Mouse (Mus musculus) cerebellum, postnatal 4 days (tissue): ENCODE measurements around the gene Padi2.

ENCODE experiments used
- DNase-seq, 2 experiments: peaks; one replicate each; pipeline ENCODE4 v3.0.0; 2022; ENCODE audit warnings: low spot score in 2 of 2, mixed read lengths in 1 of 2

Gene Padi2

DNA sequence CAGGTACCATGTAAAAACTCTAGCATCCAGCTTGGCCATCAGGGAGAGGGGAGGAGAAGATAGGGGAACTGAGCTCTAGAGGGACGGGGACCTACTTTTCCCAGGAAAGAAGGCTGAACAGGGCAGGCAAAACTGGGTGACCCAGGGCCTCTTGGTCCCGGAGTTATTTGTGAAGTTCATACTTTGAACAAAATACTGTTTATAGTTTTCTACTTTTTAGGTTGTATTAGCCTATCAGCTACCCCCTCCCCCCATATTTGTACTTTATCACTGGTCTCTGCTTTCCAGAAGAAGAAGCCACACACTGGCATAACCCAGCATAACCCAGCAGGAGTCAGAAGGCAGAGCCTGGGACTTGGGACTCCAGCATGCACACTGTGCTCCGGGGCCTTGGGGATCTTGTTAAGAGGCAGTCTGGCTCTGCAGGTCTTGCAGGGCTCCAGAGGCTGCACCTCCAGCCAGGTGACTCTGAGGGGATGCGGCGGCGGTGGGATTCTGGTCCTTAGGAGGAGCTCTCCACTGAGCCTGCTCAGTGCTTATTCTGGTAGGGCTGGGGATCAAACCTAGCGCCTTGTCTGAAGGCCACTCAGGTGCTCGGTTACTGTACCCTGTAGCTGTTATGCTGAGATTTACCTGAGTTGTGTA is 25.0 kb upstream of the Padi2 start:
- no peak for DNase-seq

- no peak for DNase-seq
Measured at GRCm38 (mm10) chr4:140881771-140882170, 24.4 kb upstream of the Padi2 start.

DNA sequence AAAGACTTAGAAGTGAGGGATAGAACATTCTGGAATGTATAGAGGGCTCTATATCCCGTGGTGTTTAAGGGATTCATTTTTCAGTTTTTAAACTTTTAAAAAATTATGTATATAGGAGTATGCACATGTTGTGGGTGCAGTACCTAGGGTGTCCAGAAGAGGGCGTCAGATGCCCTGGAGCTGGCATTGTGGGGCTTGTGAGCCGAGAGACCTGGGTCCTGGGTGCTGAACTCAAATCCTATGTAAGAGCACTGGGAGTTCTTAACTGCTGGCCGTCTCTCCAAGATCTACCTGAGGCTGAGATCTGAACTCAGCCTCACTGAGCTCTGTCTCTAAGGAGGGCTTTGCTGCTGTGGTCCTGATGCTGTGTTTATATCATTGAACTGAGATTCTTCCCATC is 23.8 kb upstream of the Padi2 start:
- DNase-seq = no peak

DNA sequence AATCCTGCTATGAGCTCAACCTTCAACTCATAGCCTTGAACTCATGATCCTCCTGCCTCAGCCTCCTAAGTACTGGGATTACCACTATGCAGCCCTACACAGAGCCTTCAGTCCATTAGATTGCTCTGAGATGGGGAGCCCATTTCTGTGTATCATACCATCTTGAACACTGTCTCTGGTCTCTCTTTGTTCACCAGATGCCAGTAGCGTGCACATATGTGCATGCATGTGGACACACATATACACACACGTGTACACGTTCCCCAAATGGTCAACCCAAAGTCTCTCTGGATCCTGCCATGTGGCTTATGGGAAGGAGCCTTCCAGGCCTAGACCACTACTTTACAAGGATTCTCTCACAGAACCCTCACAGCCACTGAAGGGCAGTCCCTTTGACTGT is 23.2 kb upstream of the Padi2 start:
- DNase-seq = no peak

DNA sequence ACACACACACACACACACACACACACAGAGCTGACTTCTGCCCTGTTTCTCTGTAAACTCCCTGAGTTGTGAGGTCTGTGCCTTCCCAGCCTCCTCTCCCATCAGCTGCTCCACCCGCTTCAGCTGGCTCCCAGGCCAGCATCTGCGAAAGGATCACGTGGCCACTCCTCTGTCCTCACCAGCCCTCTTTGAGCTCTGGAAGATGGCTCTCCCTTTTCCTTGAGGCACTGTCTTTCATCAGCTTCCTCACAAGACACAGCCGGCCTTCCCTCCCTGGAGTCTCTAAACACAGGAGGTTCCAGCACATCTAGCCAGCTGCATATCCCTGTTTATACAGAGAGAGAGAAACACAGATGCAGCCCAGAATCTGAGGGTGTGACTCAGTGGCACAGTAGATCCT is 22.3 kb upstream of the Padi2 start:
- no peak for DNase-seq

- DNase-seq = no peak
Measured at GRCm38 (mm10) chr4:140891525-140892162, 14.5 kb upstream of the Padi2 start.

DNA sequence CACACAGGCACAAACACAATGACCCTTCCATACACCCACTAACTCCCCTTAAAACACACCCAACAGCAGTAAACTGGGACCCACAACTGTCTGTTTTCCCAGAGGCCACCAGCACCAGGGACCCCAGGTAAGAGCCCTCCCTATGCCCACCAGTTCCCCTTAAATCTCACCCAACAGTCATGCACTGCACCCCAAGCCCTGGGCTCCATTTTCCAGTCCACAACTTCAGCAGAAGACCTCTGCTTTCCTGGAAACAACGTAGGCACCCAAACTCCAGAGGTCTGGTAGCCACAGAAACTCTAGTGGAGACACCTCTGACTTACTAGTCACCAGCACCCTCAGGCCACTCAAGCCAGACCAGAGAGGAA is 14.0 kb upstream of the Padi2 start:
- no peak for DNase-seq

DNA sequence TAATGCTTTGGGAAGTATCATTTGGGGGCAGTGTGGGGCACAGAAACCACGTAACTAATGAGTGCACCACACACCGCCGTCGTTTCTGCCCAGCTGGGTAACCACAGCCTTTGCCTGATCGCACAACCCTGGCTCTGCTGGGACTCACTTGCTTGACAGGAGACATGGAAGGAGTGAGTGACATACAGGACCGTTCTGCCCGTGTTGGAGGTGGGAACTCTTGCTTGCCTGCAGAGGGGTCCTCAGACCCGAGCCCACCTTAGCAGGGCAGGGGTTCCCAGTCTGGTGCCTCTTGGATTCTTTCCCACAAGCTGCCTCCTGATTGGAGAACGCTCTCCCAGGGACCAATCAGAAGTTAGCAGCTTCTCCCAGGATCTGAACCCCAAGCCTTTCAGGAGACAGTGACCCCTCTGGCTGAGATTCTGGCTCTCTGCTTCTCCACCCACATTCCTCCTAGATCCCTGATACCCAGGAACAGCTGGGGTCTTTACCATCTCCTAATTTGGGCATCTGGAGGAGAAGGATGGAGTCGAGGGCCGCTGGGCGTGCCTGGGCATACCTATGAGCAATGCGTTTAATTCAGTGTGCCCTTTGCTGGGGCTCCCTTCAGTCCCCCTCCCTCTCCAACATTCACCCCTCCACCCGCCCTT is 1.2 kb upstream of the Padi2 start:
- no peak for DNase-seq

DNA sequence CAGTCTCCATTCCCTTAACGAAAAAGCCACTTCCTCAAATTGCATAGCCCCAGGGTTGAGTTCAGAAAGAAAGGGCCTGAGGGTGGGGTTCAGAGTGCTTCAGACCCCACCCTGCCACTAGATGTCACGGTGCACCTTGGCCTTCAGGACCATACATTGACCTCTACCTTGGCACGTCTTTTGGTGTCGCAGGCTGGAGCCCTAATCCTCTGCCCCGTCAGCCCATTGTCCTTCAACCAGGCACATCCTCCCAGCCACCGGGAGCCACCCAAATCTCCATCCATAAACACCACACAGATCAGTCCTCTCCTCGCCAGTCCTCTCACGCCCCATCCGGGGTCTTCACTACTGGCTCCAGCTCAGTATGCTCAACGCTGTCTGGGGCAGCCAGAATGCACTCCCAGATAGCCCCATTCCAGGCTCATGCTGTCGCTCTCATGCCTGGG is 695 bp upstream of the Padi2 start:
- no peak for DNase-seq

DNA sequence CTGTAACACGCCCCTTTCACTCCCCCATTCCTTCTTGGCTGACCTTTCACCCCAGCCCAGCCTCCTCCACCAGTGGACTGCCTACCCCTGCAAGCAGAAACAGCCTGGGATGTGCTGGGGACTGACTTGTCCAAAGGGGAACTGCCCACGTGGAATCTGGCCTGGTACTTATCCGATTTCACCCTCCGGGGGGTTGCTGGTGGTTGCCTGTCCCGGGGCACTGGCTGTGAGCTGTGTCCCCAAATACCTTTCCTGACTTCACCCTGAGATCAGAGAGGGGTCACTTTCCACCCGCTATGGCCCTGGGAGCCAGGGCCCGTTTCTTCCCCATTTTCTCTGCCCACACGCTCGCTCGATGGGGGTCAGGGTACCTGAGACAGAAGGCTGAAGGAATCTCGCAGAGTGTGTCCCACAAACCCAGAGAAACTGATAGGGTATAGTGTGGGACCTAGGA is 710 bp downstream of the Padi2 start:
- DNase-seq = no peak

GRCm38 (mm10) chr4:140907306-140908024 is 1.3 kb downstream of the Padi2 start:
- no peak for DNase-seq

GRCm38 (mm10) chr4:140908627-140909026 is 2.5 kb downstream of the Padi2 start:
- DNase-seq = no peak

DNA sequence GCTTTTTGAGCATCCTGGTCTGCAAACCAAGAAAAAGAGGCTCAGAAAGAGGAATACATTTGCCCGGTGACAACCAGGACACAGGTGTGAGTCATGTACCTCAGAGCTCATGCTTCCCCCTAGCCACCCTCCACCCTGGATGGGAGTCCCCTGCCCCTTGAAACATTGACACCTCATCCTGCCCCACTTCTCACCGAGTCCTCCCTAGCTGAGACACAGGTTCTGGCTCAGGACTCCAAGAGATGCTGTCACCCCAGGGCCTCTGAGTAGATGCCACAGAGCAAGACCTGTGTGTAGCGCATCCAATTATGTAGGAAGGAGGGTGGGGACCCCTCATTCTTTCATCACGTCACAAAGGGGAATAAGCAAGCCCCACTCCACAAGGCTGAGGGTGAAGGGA is 3.4 kb downstream of the Padi2 start:
- DNase-seq = no peak

DNA sequence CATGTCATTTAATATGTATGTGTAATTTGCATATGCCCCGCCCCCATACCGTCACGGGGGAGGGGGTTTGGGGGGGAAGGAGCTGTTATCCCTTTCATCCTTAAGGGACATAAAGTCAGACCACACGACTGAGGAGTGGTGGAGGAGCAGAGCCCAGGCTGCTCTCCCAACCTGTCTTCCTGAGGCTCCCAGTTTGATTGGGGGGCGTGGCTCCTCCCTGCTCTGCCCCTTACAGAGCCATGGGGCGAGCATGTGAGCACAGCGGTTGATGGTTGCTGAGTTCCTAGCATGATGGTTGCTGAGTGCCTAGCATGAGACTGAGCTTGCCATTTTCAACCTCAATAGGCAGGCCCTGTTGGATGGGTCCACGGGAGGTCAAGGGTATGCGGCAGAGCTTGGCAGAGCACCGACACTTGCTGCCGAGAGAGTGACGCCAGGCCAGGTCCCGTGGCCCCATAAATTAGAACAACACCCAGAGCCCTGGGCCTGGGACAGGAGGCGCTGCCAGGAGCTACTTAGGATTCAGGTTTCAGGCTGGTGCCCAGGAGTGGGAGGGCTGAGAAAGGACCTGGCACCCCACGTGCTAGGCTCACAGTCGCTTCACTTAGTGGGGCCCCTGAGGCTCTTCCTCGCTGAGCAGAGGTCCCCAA is 4.6 kb downstream of the Padi2 start:
- DNase-seq = no peak

DNA sequence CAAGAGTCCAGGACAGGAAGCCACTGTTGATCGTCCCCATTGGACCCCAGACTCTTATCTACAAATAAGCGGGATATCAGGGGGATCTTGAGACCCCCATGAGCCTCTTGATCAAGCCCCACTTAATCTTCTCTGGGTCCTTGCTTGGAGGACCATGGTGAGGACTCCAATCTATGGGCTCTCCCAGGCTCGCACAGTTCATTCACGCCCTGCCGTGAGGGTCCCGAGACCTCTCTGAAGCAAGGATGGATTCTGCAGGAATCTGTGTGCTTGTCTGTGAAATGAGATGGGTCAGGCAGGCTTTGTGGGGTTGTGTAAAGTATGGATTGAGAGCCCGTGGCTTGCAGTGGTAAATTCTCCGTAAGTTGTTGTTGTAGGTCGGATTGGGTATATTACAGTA is 5.3 kb downstream of the Padi2 start:
- no peak for DNase-seq

DNA sequence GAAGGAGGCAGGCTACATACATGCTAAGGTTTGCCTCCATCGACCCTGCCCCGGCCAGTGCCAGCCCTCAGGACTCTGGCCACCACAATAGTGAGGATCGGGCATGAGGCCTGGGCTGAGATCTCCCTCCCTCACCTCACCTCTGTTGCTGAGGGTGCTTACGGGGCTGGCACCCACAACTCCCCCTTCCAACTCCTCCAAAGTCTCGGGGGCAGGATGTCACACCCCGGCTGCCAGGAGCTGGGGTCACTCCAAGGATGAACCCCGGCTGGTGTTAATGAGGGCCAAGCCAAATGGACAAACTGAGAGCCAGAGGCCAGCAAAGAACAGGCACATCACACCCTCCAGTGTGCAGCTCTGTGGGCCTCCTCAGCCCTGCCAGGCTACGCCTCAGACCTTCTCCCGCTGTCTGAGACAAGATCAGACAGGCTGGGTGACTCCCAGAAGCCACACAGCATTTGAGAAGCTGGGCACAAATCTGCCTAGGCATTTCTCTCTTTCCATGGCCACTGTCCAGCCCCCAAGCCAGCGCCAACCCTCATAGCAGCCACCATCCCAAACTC is 6.2 kb downstream of the Padi2 start:
- DNase-seq = no peak

- DNase-seq = peak in 1 of 2 experiments; percentile 10
Measured at GRCm38 (mm10) chr4:140913565-140913964, 7.4 kb downstream of the Padi2 start.

GRCm38 (mm10) chr4:140914731-140915131 is 8.6 kb downstream of the Padi2 start:
- no peak for DNase-seq

DNA sequence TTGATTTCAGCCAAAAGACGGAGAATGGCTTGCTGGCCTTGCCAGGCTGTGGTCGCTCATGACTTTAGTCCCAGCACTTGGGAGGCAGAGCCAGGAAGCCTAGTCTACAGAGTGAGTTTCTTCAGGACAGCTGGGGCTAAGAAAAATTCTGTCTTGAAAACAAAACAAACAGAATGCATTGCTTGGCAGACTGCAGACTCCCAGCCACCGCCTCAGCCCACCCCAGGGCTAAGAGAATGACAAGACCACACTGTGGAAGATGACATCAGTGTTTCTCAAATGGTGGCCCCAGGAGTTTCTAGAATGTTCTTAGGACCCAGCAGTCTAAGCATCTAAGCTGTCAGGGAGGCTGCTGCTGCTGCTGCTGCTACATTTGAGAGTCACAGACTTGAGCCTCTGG is 9.1 kb downstream of the Padi2 start:
- no peak for DNase-seq

GRCm38 (mm10) chr4:140916296-140916695 is 10.2 kb downstream of the Padi2 start:
- no peak for DNase-seq

DNA sequence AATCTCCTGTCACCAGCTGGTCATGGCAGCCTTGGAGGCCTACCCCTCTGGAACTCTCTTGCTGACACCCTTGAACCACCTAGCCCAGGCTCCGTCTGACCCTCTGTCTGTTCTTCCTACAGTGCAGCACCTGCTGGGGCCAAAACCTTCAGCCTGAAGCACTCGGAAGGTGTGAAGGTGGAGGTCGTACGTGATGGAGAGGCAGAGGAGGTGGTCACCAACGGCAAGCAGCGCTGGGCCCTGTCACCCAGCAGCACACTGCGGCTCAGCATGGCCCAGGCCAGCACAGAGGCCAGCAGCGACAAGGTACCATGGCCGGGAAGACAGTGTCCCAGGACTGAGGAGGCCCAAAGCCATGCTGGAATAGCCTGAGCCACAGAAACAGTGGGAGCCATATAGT is 11.3 kb downstream of the Padi2 start:
- no peak for DNase-seq
